Mouse (Mus musculus): ENCODE results near the gene Tgfbrap1. TPM values are rescaled to one million over a fixed set of nuclear protein-coding genes. Genes with fewer than 3 reads are reported as not detected.

The Tgfbrap1 gene
- polyA plus RNA-seq, 1 experiment from 2014 or later, result 17.3 TPM

- Histone ChIP-seq H3K4me1 (replicated peaks; ENCODE audit: control insufficient read depth, insufficient read depth, low read length) (no peaks in the 10 kb centered on the region), H3K4me3 (ENCODE audit: low read depth, low read length) (no peak overlapping the region), H3K36me3 (ENCODE audit: control insufficient read depth, insufficient read depth, low read length) (no peaks in the 10 kb centered on the region), H3K9me3 (ENCODE audit: control insufficient read depth, low read length) (no peaks in the 10 kb centered on the region), H3K9ac (ENCODE audit: low read length) (no peak overlapping the region), H3K4me2 (ENCODE audit: low read depth, low read length, severe bottlenecking) (no peak overlapping the region), H3K27me3 (ENCODE audit: control insufficient read depth, insufficient read depth, low read length) (no peaks in the 10 kb centered on the region), H3K27ac (ENCODE audit: low read depth, low read length) (no peak overlapping the region)
- no peak for DNase-seq (ENCODE audit: low spot score)
- 84% methylated on average over 5 of the region's 5 CpGs for WGBS
- ATAC-seq (replicated peaks; ENCODE audit: low FRiP score), result no peak
Observed at GRCm38 (mm10) chr1:43070726-43071125, 27.7 kb downstream of the Tgfbrap1 start.

GRCm38 (mm10) chr1:43067551-43067950 is 30.9 kb downstream of the Tgfbrap1 start:
- Histone ChIP-seq H3K9ac (ENCODE audit: low read length) (no peak overlapping the region), H3K4me1 (replicated peaks; ENCODE audit: control insufficient read depth, insufficient read depth, low read length) (no peaks in the 10 kb centered on the region), H3K4me3 (ENCODE audit: low read depth, low read length) (no peak overlapping the region), H3K9me3 (ENCODE audit: control insufficient read depth, low read length) (no peaks in the 10 kb centered on the region), H3K27ac (ENCODE audit: low read depth, low read length) (no peak overlapping the region), H3K4me2 (ENCODE audit: low read depth, low read length, severe bottlenecking) (no peak overlapping the region), H3K27me3 (ENCODE audit: control insufficient read depth, insufficient read depth, low read length) (no peaks in the 10 kb centered on the region), H3K36me3 (ENCODE audit: control insufficient read depth, insufficient read depth, low read length) (no peaks in the 10 kb centered on the region)
- ATAC-seq (replicated peaks; ENCODE audit: low FRiP score), result no peak
- DNase-seq (ENCODE audit: low spot score), result no peak
- 80% methylated on average over 7 of the region's 7 CpGs for WGBS

- 90% methylated on average over 8 of the region's 8 CpGs for WGBS
Observed at GRCm38 (mm10) chr1:43066573-43066972, 31.9 kb downstream of the Tgfbrap1 start.

GRCm38 (mm10) chr1:43065615-43066310 is 32.7 kb downstream of the Tgfbrap1 start:
- DNase-seq (ENCODE audit: low spot score) (peak; percentile 87), ATAC-seq (replicated peaks; ENCODE audit: low FRiP score) (peak; percentile 89)

More at GRCm38 (mm10) chr1:43066573-43066972, 31.9 kb downstream of the Tgfbrap1 start:
- H3K9me3 ChIP-seq (ENCODE audit: control insufficient read depth, low read length), result no peaks in the 10 kb centered on the region
- H3K4me1 ChIP-seq (replicated peaks; ENCODE audit: control insufficient read depth, insufficient read depth, low read length), result no peaks in the 10 kb centered on the region
- H3K36me3 ChIP-seq (ENCODE audit: control insufficient read depth, insufficient read depth, low read length), result no peaks in the 10 kb centered on the region
- ATAC-seq (replicated peaks; ENCODE audit: low FRiP score) (no peak), DNase-seq (ENCODE audit: low spot score) (no peak)
- H3K4me2 ChIP-seq (ENCODE audit: low read depth, low read length, severe bottlenecking), result no peak overlapping the region
- H3K4me3 ChIP-seq (ENCODE audit: low read depth, low read length), result no peak overlapping the region
- H3K9ac ChIP-seq (ENCODE audit: low read length), result no peak overlapping the region
- no peaks in the 10 kb centered on the region for H3K27me3 ChIP-seq (ENCODE audit: control insufficient read depth, insufficient read depth, low read length)
- H3K27ac ChIP-seq (ENCODE audit: low read depth, low read length), result no peak overlapping the region

GRCm38 (mm10) chr1:43051903-43052302 is 46.5 kb downstream of the Tgfbrap1 start:
- H3K27ac ChIP-seq (ENCODE audit: low read depth, low read length), result no peak overlapping the region
- H3K9ac ChIP-seq (ENCODE audit: low read length), result no peak overlapping the region
- DNase-seq (ENCODE audit: low spot score) (no peak), ATAC-seq (replicated peaks; ENCODE audit: low FRiP score) (no peak)
- no peak overlapping the region for H3K4me2 ChIP-seq (ENCODE audit: low read depth, low read length, severe bottlenecking)
- H3K9me3 ChIP-seq (ENCODE audit: control insufficient read depth, low read length), result no peaks in the 10 kb centered on the region
- H3K36me3 ChIP-seq (ENCODE audit: control insufficient read depth, insufficient read depth, low read length), result no peaks in the 10 kb centered on the region; the same call in 1 of the 2 replicates
- no peaks in the 10 kb centered on the region for H3K4me1 ChIP-seq (replicated peaks; ENCODE audit: control insufficient read depth, insufficient read depth, low read length)
- 94% methylated on average over 5 of the region's 5 CpGs for WGBS
- H3K4me3 ChIP-seq (ENCODE audit: low read depth, low read length), result no peak overlapping the region
- no peaks in the 10 kb centered on the region for H3K27me3 ChIP-seq (ENCODE audit: control insufficient read depth, insufficient read depth, low read length)

More at GRCm38 (mm10) chr1:43065615-43066310, 32.7 kb downstream of the Tgfbrap1 start:
- H3K4me2 ChIP-seq (ENCODE audit: low read depth, low read length, severe bottlenecking), result no peak overlapping the region
- WGBS, result 48% methylated on average over 9 of the region's 9 CpGs
- no peak overlapping the region for H3K9ac ChIP-seq (ENCODE audit: low read length)
- H3K4me3 ChIP-seq (ENCODE audit: low read depth, low read length), result no peak overlapping the region
- H3K36me3 ChIP-seq (ENCODE audit: control insufficient read depth, insufficient read depth, low read length), result no peaks in the 10 kb centered on the region
- no peak overlapping the region for H3K27ac ChIP-seq (ENCODE audit: low read depth, low read length)
- H3K27me3 ChIP-seq (ENCODE audit: control insufficient read depth, insufficient read depth, low read length), result no peaks in the 10 kb centered on the region
- no peaks in the 10 kb centered on the region for H3K9me3 ChIP-seq (ENCODE audit: control insufficient read depth, low read length)
- H3K4me1 ChIP-seq (replicated peaks; ENCODE audit: control insufficient read depth, insufficient read depth, low read length), result no peaks in the 10 kb centered on the region

GRCm38 (mm10) chr1:43047811-43048210 is 50.6 kb downstream of the Tgfbrap1 start:
- no peak overlapping the region for H3K9ac ChIP-seq (ENCODE audit: low read length)
- no peak overlapping the region for H3K4me2 ChIP-seq (ENCODE audit: low read depth, low read length, severe bottlenecking)
- no peaks in the 10 kb centered on the region for H3K9me3 ChIP-seq (ENCODE audit: control insufficient read depth, low read length)
- DNase-seq (ENCODE audit: low spot score), result no peak
- H3K36me3 ChIP-seq (ENCODE audit: control insufficient read depth, insufficient read depth, low read length), result no peaks in the 10 kb centered on the region; the same call in 1 of the 2 replicates
- no peak for ATAC-seq (replicated peaks; ENCODE audit: low FRiP score)
- WGBS, result 84% methylated on average over 10 of the region's 10 CpGs
- H3K4me1 ChIP-seq (replicated peaks; ENCODE audit: control insufficient read depth, insufficient read depth, low read length), result no peaks in the 10 kb centered on the region
- H3K27ac ChIP-seq (ENCODE audit: low read depth, low read length), result no peak overlapping the region
- H3K4me3 ChIP-seq (ENCODE audit: low read depth, low read length), result no peak overlapping the region
- H3K27me3 ChIP-seq (ENCODE audit: control insufficient read depth, insufficient read depth, low read length), result no peaks in the 10 kb centered on the region

GRCm38 (mm10) chr1:43046990-43047389 is 51.4 kb downstream of the Tgfbrap1 start:
- DNase-seq (ENCODE audit: low spot score) (no peak), ATAC-seq (replicated peaks; ENCODE audit: low FRiP score) (no peak)
- H3K36me3 ChIP-seq (ENCODE audit: control insufficient read depth, insufficient read depth, low read length), result no peaks in the 10 kb centered on the region; the same call in 1 of the 2 replicates
- H3K4me3 ChIP-seq (ENCODE audit: low read depth, low read length), result no peak overlapping the region
- H3K27me3 ChIP-seq (ENCODE audit: control insufficient read depth, insufficient read depth, low read length), result no peaks in the 10 kb centered on the region
- H3K27ac ChIP-seq (ENCODE audit: low read depth, low read length), result no peak overlapping the region
- 90% methylated on average over 2 of the region's 2 CpGs for WGBS
- H3K4me1 ChIP-seq (replicated peaks; ENCODE audit: control insufficient read depth, insufficient read depth, low read length), result no peaks in the 10 kb centered on the region
- H3K4me2 ChIP-seq (ENCODE audit: low read depth, low read length, severe bottlenecking), result no peak overlapping the region
- H3K9me3 ChIP-seq (ENCODE audit: control insufficient read depth, low read length), result no peaks in the 10 kb centered on the region
- H3K9ac ChIP-seq (ENCODE audit: low read length), result no peak overlapping the region

- WGBS, result 69% methylated on average over 14 of the region's 14 CpGs
- Histone ChIP-seq H3K4me3 (ENCODE audit: low read depth, low read length) (no peak overlapping the region), H3K9ac (ENCODE audit: low read length) (no peak overlapping the region), H3K36me3 (ENCODE audit: control insufficient read depth, insufficient read depth, low read length) (no peaks in the 10 kb centered on the region; the same call in 1 of the 2 replicates), H3K4me1 (replicated peaks; ENCODE audit: control insufficient read depth, insufficient read depth, low read length) (no peaks in the 10 kb centered on the region), H3K9me3 (ENCODE audit: control insufficient read depth, low read length) (no peaks in the 10 kb centered on the region), H3K27me3 (ENCODE audit: control insufficient read depth, insufficient read depth, low read length) (no peaks in the 10 kb centered on the region), H3K4me2 (ENCODE audit: low read depth, low read length, severe bottlenecking) (no peak overlapping the region), H3K27ac (ENCODE audit: low read depth, low read length) (0 out of 2 replicates have a peak overlapping the region, but pooled peaks have one; percentile 6)
- DNase-seq (ENCODE audit: low spot score) (no peak), ATAC-seq (replicated peaks; ENCODE audit: low FRiP score) (no peak)
Observed at GRCm38 (mm10) chr1:43045204-43045982, 53.0 kb downstream of the Tgfbrap1 start.

Data from forebrain, embryonic 11.5 days (tissue).